ENCODE assay signal across 8 mouse cellular contexts in genomic region chr19:4126759-4127495, GRCm38 (mm10). TPM values are rescaled to one million over a fixed set of nuclear protein-coding genes. Genes with fewer than 3 reads are reported as not detected.
A peak's percentile ranks its signal among the peaks of the same experiment; 100 is the strongest.
DNase-seq lines count a peak whose midpoint lies in the region; ATAC-seq and TF ChIP-seq lines count a peak whose summit lies in the region.

No protein-coding gene starts in this region.

- H3K4me2 ChIP-seq in heart, embryonic 11.5 days, result peak overlapping the region; percentile 72
- H3K4me2 ChIP-seq in neural tube, embryonic 12.5 days (replicated peaks), result peak overlapping the region; percentile 69

- no peak for ATAC-seq in heart, embryonic 11.5 days (replicated peaks; ENCODE audit: insufficient number of reproducible peaks, low FRiP score, low TSS enrichment)
- no peak for ATAC-seq in neural tube, embryonic 12.5 days (ENCODE audit: low FRiP score, low read depth)

- H3K4me3 ChIP-seq in heart, embryonic 11.5 days (ENCODE audit: low read depth, low read length), result peak overlapping the region; percentile 79
- H3K4me3 ChIP-seq in C2C12 (ENCODE audit: insufficient read depth, poor library complexity, severe bottlenecking), result peak overlapping the region; percentile 87
- peak overlapping the region; percentile 86 for H3K4me3 ChIP-seq in erythroblast, embryonic 14.5 days (replicated peaks)
- H3K4me3 ChIP-seq in limb, embryonic 10.5 days, result peak overlapping the region; percentile 82
- peak overlapping the region; percentile 78 for H3K4me3 ChIP-seq in neural tube, embryonic 12.5 days

- TF ChIP-seq CTCF in C2C12 (IDR thresholded peaks at IDR 0.05; ENCODE audit: control insufficient read depth, insufficient read depth, insufficient read length), result no peak

- H3K9ac ChIP-seq in heart, embryonic 11.5 days (ENCODE audit: low read depth, low read length), result peak overlapping the region; percentile 78
- H3K9ac ChIP-seq in neural tube, embryonic 12.5 days, result peak overlapping the region; percentile 82

- no peak overlapping the region for H3K27ac ChIP-seq in heart, embryonic 11.5 days (ENCODE audit: low read depth, low read length)
- H3K27ac ChIP-seq in limb, embryonic 10.5 days, result peak overlapping the region; percentile 92
- H3K27ac ChIP-seq in neural tube, embryonic 12.5 days, result no peak overlapping the region

- H3K27me3 ChIP-seq in heart, embryonic 11.5 days (ENCODE audit: control insufficient read depth, insufficient read depth, low read length), result no peaks in the 10 kb centered on the region
- H3K27me3 ChIP-seq in C2C12 (ENCODE audit: control insufficient read depth, insufficient read depth, insufficient read length), result no peaks in the 10 kb centered on the region
- H3K27me3 ChIP-seq in erythroblast, embryonic 14.5 days (ENCODE audit: control insufficient read depth), result no peaks in the 10 kb centered on the region
- H3K27me3 ChIP-seq in limb, embryonic 10.5 days (ENCODE audit: low read depth, poor library complexity, severe bottlenecking), result no peaks in the 10 kb centered on the region
- H3K27me3 ChIP-seq in neural tube, embryonic 12.5 days (replicated peaks), result no peaks in the 10 kb centered on the region

- H3K36me3 ChIP-seq in heart, embryonic 11.5 days (ENCODE audit: control insufficient read depth, insufficient read depth, low read length), result peaks cover 6% of the 10 kb centered on the region
- H3K36me3 ChIP-seq in C2C12 (ENCODE audit: control insufficient read depth, insufficient read depth), result peaks cover 10% of the 10 kb centered on the region
- peaks cover 53% of the 10 kb centered on the region for H3K36me3 ChIP-seq in erythroblast, embryonic 14.5 days (ENCODE audit: control insufficient read depth)
- peaks cover 47% of the 10 kb centered on the region for H3K36me3 ChIP-seq in limb, embryonic 10.5 days
- peaks cover 38% of the 10 kb centered on the region for H3K36me3 ChIP-seq in neural tube, embryonic 12.5 days

- WGBS in heart, embryonic 11.5 days (ENCODE audit: insufficient replicate concordance), result 65% methylated on average over 7 of the region's 7 CpGs
- WGBS in limb, embryonic 10.5 days, result 60% methylated on average over 7 of the region's 7 CpGs
- 62% methylated on average over 7 of the region's 7 CpGs for WGBS in neural tube, embryonic 12.5 days

- peaks cover 18% of the 10 kb centered on the region for H3K79me2 ChIP-seq in C2C12 (ENCODE audit: control insufficient read depth, insufficient read depth)

- H3K79me3 ChIP-seq in C2C12 (ENCODE audit: low read depth), result peaks cover 6% of the 10 kb centered on the region

- DNase-seq in heart, adult 18-20 months, result no peak
- no peak for DNase-seq in limb, embryonic 10.5 days (ENCODE audit: low spot score)
- DNase-seq in layer of hippocampus, postnatal 25 days (ENCODE audit: extremely low spot score in 1 of 2, low spot score in 1 of 2), result no peak
- DNase-seq in right cerebral cortex, postnatal 36 days (ENCODE audit: low spot score in 2 of 2), result no peak

- H3K4me1 ChIP-seq in heart, embryonic 11.5 days (ENCODE audit: control insufficient read depth, insufficient read depth, low read length), result peaks cover 18% of the 10 kb centered on the region
- peaks cover 89% of the 10 kb centered on the region for H3K4me1 ChIP-seq in erythroblast, embryonic 14.5 days (ENCODE audit: control insufficient read depth)
- peaks cover 30% of the 10 kb centered on the region for H3K4me1 ChIP-seq in limb, embryonic 10.5 days
- H3K4me1 ChIP-seq in neural tube, embryonic 12.5 days, result peaks cover 14% of the 10 kb centered on the region

- H3ac ChIP-seq in C2C12 (ENCODE audit: control insufficient read depth, insufficient read length, low read depth), result peak overlapping the region; percentile 83

- no peaks in the 10 kb centered on the region for H3K9me3 ChIP-seq in heart, embryonic 11.5 days (replicated peaks; ENCODE audit: control insufficient read depth, low read length)
- peaks cover 2% of the 10 kb centered on the region for H3K9me3 ChIP-seq in erythroblast, embryonic 14.5 days (ENCODE audit: control insufficient read depth, low read length)
- no peaks in the 10 kb centered on the region for H3K9me3 ChIP-seq in limb, embryonic 10.5 days (replicated peaks)
- no peaks in the 10 kb centered on the region for H3K9me3 ChIP-seq in neural tube, embryonic 12.5 days

TF ChIP-seq in C2C12, 6 proteins besides CTCF, POLR2A, EP300 and RAD21:
- TF ChIP-seq MYOG (IDR thresholded peaks at IDR 0.05; ENCODE audit: control insufficient read depth, extremely low read depth, insufficient read length) (no peak), USF1 (IDR thresholded peaks at IDR 0.05; ENCODE audit: low read depth) (no peak), CEBPB (IDR thresholded peaks at IDR 0.05; ENCODE audit: low read depth) (no peak), MYOD1 (IDR thresholded peaks at IDR 0.05; ENCODE audit: control insufficient read depth, insufficient read length, low read depth) (no peak), MAX (IDR thresholded peaks at IDR 0.05) (no peak), FOSL1 (IDR thresholded peaks at IDR 0.05; ENCODE audit: insufficient read depth, low read length, poor library complexity, severe bottlenecking) (no peak)
TF ChIP-seq in C2C12: peak in this region for 0.

RNA-seq across cellular contexts. Expression of gene Aip, which starts 1.3 kb away (rescaled TPM):
- 91.4 and 93.4 TPM in 2 replicates for polyA plus RNA-seq in heart, embryonic 11.5 days (2014; fragmentation: Nextera tagmentation; extraction: Ambion mirVana)
- total RNA-seq in heart, adult 18-20 months (2021), result 10 to 100 TPM; 62.1 to 63.2 TPM
- polyA plus RNA-seq in C2C12 (2012; fragmentation: generic; extraction: Trizol), result 208 TPM
- polyA plus RNA-seq in erythroblast, embryonic 14.5 days (2012), result 23.9 and 25.1 TPM in 2 replicates
- polyA plus RNA-seq in limb, embryonic 10.5 days (2016; fragmentation: Nextera tagmentation; extraction: Ambion mirVana), result 74.9 and 79.2 TPM in 2 replicates
- polyA plus RNA-seq in neural tube, embryonic 12.5 days (2016; fragmentation: Nextera tagmentation; extraction: Ambion mirVana), result 67.3 and 69.4 TPM in 2 replicates
- total RNA-seq in layer of hippocampus, postnatal 25 days (2021), result 100 to 1,000 TPM; 102 to 127 TPM

RNA-seq across cellular contexts. Expression of gene Gpr152, which starts 12.7 kb away (rescaled TPM):
- polyA plus RNA-seq in heart, embryonic 11.5 days (2014; fragmentation: Nextera tagmentation; extraction: Ambion mirVana), result not detected in 2 replicates
- under 1 TPM in 1 of 2 experiments, not detected in 1; 0.08 TPM for total RNA-seq in heart, adult 18-20 months (2021)
- polyA plus RNA-seq in C2C12 (2012; fragmentation: generic; extraction: Trizol), result not detected
- polyA plus RNA-seq in erythroblast, embryonic 14.5 days (2012), result 0.01 TPM in 1 of 2 replicates, not detected in the other
- polyA plus RNA-seq in limb, embryonic 10.5 days (2016; fragmentation: Nextera tagmentation; extraction: Ambion mirVana), result not detected in 2 replicates
- not detected in 2 replicates for polyA plus RNA-seq in neural tube, embryonic 12.5 days (2016; fragmentation: Nextera tagmentation; extraction: Ambion mirVana)
- total RNA-seq in layer of hippocampus, postnatal 25 days (2021), result not detected

RNA-seq across cellular contexts. Expression of gene Cabp4, which starts 16.9 kb away (rescaled TPM):
- not detected in 2 replicates for polyA plus RNA-seq in heart, embryonic 11.5 days (2014; fragmentation: Nextera tagmentation; extraction: Ambion mirVana)
- total RNA-seq in heart, adult 18-20 months (2021), result under 1 TPM; 0.12 to 0.13 TPM
- polyA plus RNA-seq in C2C12 (2012; fragmentation: generic; extraction: Trizol), result 0.04 TPM
- 0.05 TPM in 2 replicates for polyA plus RNA-seq in erythroblast, embryonic 14.5 days (2012)
- 0.15 TPM in 1 of 2 replicates, not detected in the other for polyA plus RNA-seq in limb, embryonic 10.5 days (2016; fragmentation: Nextera tagmentation; extraction: Ambion mirVana)
- 0.13 and 0.19 TPM in 2 replicates for polyA plus RNA-seq in neural tube, embryonic 12.5 days (2016; fragmentation: Nextera tagmentation; extraction: Ambion mirVana)
- total RNA-seq in layer of hippocampus, postnatal 25 days (2021), result under 1 TPM in 1 of 2 experiments, not detected in 1; 0.20 TPM

RNA-seq across cellular contexts. Expression of gene Coro1b, which starts 21.5 kb away (rescaled TPM):
- 109 and 113 TPM in 2 replicates for polyA plus RNA-seq in heart, embryonic 11.5 days (2014; fragmentation: Nextera tagmentation; extraction: Ambion mirVana)
- 10 to 100 TPM; 38.3 to 47.6 TPM for total RNA-seq in heart, adult 18-20 months (2021)
- polyA plus RNA-seq in C2C12 (2012; fragmentation: generic; extraction: Trizol), result 257 TPM
- polyA plus RNA-seq in erythroblast, embryonic 14.5 days (2012), result 6.2 and 7.5 TPM in 2 replicates
- polyA plus RNA-seq in limb, embryonic 10.5 days (2016; fragmentation: Nextera tagmentation; extraction: Ambion mirVana), result 129 and 148 TPM in 2 replicates
- polyA plus RNA-seq in neural tube, embryonic 12.5 days (2016; fragmentation: Nextera tagmentation; extraction: Ambion mirVana), result 128 and 131 TPM in 2 replicates
- total RNA-seq in layer of hippocampus, postnatal 25 days (2021), result 10 to 100 TPM; 87.3 to 89.5 TPM

RNA-seq across cellular contexts. Expression of gene Ptprcap, which starts 26.5 kb away (rescaled TPM):
- polyA plus RNA-seq in heart, embryonic 11.5 days (2014; fragmentation: Nextera tagmentation; extraction: Ambion mirVana), result 1.3 and 1.7 TPM in 2 replicates
- 1 to 10 TPM in 1 of 2 experiments, under 1 TPM in 1; 0.69 to 8.4 TPM for total RNA-seq in heart, adult 18-20 months (2021)
- 5.8 TPM for polyA plus RNA-seq in C2C12 (2012; fragmentation: generic; extraction: Trizol)
- polyA plus RNA-seq in erythroblast, embryonic 14.5 days (2012), result 5.6 and 7.7 TPM in 2 replicates
- polyA plus RNA-seq in limb, embryonic 10.5 days (2016; fragmentation: Nextera tagmentation; extraction: Ambion mirVana), result 0.93 and 1.4 TPM in 2 replicates
- polyA plus RNA-seq in neural tube, embryonic 12.5 days (2016; fragmentation: Nextera tagmentation; extraction: Ambion mirVana), result 0.92 and 0.94 TPM in 2 replicates
- 1 to 10 TPM; 1.1 to 2.9 TPM for total RNA-seq in layer of hippocampus, postnatal 25 days (2021)
